Mouse (Mus musculus) embryonic facial prominence, embryonic 13.5 days (tissue): ENCODE measurements around the gene Fgfr2. TPM values are rescaled to one million over a fixed set of nuclear protein-coding genes. Genes with fewer than 3 reads are reported as not detected.
"Not testable (repeated sequence)": the region's sequence is repeated elsewhere in the genome, so short reads cannot be mapped to it uniquely, and the experiment has no call there.

ENCODE experiments used
- ATAC-seq: fragments of 200-750 bp; cut with Nextera tagmentation; 2 replicates; pipeline ENCODE4 v1.8.0; 2017; ENCODE audit warnings: low read depth; ENCODE audit not compliant: insufficient number of reproducible peaks, insufficient read depth, low FRiP score, low TSS enrichment
- H3K27ac ChIP-seq: fragments of 300-500 bp; sonication (generic); 2 replicates; pipeline ENCODE4 v1.5.1; 2015; ENCODE audit warnings: moderate library complexity, mild to moderate bottlenecking, inconsistent platforms
- H3K27me3 ChIP-seq: fragments of 300-500 bp; sonication (generic); 2 replicates; pipeline ENCODE4 v1.6.1; 2015; ENCODE audit warnings: mild to moderate bottlenecking, inconsistent platforms
- H3K36me3 ChIP-seq: fragments of 300-500 bp; sonication (generic); 2 replicates; pipeline ENCODE4 v1.6.1; 2015; ENCODE audit warnings: mild to moderate bottlenecking, inconsistent platforms
- H3K4me1 ChIP-seq: fragments of 300-500 bp; sonication (generic); 2 replicates; pipeline ENCODE4 v1.6.1; 2015; ENCODE audit warnings: inconsistent platforms
- H3K4me2 ChIP-seq: fragments of 300-500 bp; sonication (generic); 2 replicates; pipeline ENCODE4 v1.6.1; 2015; ENCODE audit warnings: moderate library complexity, mild to moderate bottlenecking, inconsistent platforms
- H3K4me3 ChIP-seq: fragments of 300-500 bp; sonication (generic); 2 replicates; pipeline ENCODE4 v1.5.1; 2015; ENCODE audit warnings: mild to moderate bottlenecking, inconsistent platforms
- H3K9ac ChIP-seq: fragments of 300-500 bp; sonication (generic); 2 replicates; pipeline ENCODE4 v1.6.1; 2015; ENCODE audit warnings: mild to moderate bottlenecking, inconsistent platforms
- H3K9me3 ChIP-seq: fragments of 300-500 bp; sonication (generic); 2 replicates; pipeline ENCODE4 v1.6.1; 2016; ENCODE audit warnings: inconsistent platforms
- WGBS: fragments of 180-500 bp; shearing (Covaris S2); methylation state at CpG from one replicate; pipeline ENCODE4 v1.1.7; 2015; ENCODE audit warnings: mixed read lengths; 5-methylcytosine and 5-hydroxymethylcytosine counted together
- polyA plus RNA-seq: library from polyadenylated mRNA; unstranded; fragments of >200 nt; fragmentation: Nextera tagmentation; extraction: Ambion mirVana; gene quantifications from 2 replicates; pipeline ENCODE4 v1.2.1, GENCODE M21; 2015

Fgfr2 gene
- polyA plus RNA-seq, 1 experiment from 2014 or later: 174 TPM

- no peak overlapping the region for H3K27ac ChIP-seq
- no peak for ATAC-seq
- H3K4me2 ChIP-seq: no peak overlapping the region
- H3K4me1 ChIP-seq: no peaks in the 10 kb centered on the region
- H3K4me3 ChIP-seq: no peak overlapping the region
- 81% methylated on average over 4 of the region's 4 CpGs for WGBS
- no peaks in the 10 kb centered on the region for H3K9me3 ChIP-seq
- peaks cover 7% of the 10 kb centered on the region for H3K27me3 ChIP-seq
- H3K36me3 ChIP-seq: no peaks in the 10 kb centered on the region
- H3K9ac ChIP-seq: no peak overlapping the region
These were observed 580.7 kb downstream of the Fgfr2 start for GRCm38 (mm10) chr7:132542427-132542826.

DNA sequence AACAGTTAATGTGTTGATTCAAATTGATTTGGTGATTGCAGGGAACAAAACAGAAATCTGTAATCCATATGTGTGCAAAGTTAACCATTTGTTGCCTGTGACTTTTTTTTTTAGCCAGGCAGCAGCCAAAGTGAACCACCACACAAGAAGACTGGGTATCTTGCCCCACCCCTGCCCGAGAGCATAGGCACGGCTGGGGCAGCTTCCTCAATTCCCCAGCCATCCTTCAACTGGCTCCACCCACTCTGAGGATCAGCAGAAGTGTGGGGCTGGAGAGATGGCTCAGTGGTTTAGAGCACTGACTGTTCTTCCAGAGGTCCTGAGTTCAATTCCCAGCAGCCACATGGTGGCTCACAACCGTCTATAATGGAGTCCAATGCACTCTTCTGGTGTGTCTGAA, 581.6 kb downstream of the Fgfr2 start:
- H3K27me3 ChIP-seq: peaks cover 4% of the 10 kb centered on the region
- no peak overlapping the region for H3K4me2 ChIP-seq
- H3K27ac ChIP-seq: no peak overlapping the region
- no peaks in the 10 kb centered on the region for H3K9me3 ChIP-seq
- no peaks in the 10 kb centered on the region for H3K4me1 ChIP-seq
- H3K9ac ChIP-seq: no peak overlapping the region
- ATAC-seq: no peak
- no peak overlapping the region for H3K4me3 ChIP-seq
- H3K36me3 ChIP-seq: no peaks in the 10 kb centered on the region
- WGBS: 53% methylated on average over 3 of the region's 3 CpGs

DNA sequence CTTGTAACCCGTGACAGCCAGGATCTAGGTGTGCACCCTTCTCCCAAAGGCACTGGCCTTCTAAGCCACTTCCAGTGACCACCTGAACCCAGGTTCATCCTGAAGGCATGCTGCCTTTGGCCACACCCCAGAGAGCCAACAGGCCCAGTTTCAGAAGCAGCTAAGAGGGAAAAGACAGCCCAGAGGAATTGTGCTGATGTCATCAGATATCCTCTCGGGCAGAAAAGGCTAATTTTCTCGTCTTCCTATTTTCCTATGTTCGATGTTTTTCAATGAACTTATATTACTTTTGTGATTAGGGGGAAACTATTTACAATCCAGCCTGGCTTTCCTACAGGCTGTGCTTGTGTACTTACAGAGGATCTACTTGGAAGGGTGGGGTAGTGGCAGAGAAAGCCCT, 582.6 kb downstream of the Fgfr2 start:
- ATAC-seq: no peak

DNA sequence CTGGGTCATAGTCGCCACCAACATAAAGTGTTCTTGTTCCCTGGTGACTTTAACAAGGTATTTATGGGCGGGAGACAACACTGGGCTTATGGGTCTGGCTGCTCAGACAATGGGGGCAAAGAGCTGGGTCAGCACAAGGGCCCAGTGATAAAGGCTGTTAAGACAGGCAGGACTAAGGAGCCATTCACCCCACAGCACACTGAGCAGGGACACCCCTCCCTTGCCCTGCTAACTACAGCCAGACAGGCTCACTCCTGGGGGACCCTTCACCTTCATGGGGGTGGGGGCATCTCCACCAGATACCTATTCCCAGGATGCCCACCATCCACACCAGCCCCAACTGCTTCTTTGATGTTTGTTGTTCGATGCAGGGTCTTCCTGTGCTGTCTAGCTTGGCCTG, 593.9 kb downstream of the Fgfr2 start:
- 49% methylated on average over 3 of the region's 3 CpGs for WGBS
- Histone ChIP-seq H3K9me3 (no peaks in the 10 kb centered on the region), H3K36me3 (no peaks in the 10 kb centered on the region), H3K4me1 (no peaks in the 10 kb centered on the region), H3K4me2 (no peak overlapping the region), H3K27ac (no peak overlapping the region), H3K27me3 (0 out of 2 replicates have a peak, but pooled peaks cover 2% of the 10 kb centered on the region), H3K9ac (no peak overlapping the region), H3K4me3 (no peak overlapping the region)
- ATAC-seq: no peak

More for the DNA sequence above, 582.6 kb downstream of the Fgfr2 start:
- Histone ChIP-seq H3K36me3 (no peaks in the 10 kb centered on the region), H3K9me3 (no peaks in the 10 kb centered on the region), H3K4me2 (no peak overlapping the region), H3K4me1 (no peaks in the 10 kb centered on the region), H3K4me3 (no peak overlapping the region), H3K9ac (no peak overlapping the region), H3K27me3 (no peaks in the 10 kb centered on the region; the same call in 1 of the 2 replicates), H3K27ac (no peak overlapping the region)
- WGBS: 83% methylated on average over 4 of the region's 4 CpGs

GRCm38 (mm10) chr7:132513419-132513982, 609.6 kb downstream of the Fgfr2 start:
- Histone ChIP-seq H3K4me1 (no peaks in the 10 kb centered on the region), H3K4me3 (no peak overlapping the region), H3K9ac (no peak overlapping the region), H3K36me3 (no peaks in the 10 kb centered on the region), H3K4me2 (no peak overlapping the region), H3K27ac (no peak overlapping the region), H3K9me3 (no peaks in the 10 kb centered on the region), H3K27me3 (0 out of 2 replicates have a peak, but pooled peaks cover under 1% of the 10 kb centered on the region)
- WGBS: 51% methylated on average over 7 of the region's 7 CpGs
- no peak for ATAC-seq

- Histone ChIP-seq H3K4me2 (no peak overlapping the region), H3K36me3 (no peaks in the 10 kb centered on the region), H3K9me3 (no peaks in the 10 kb centered on the region), H3K27ac (no peak overlapping the region), H3K27me3 (0 out of 2 replicates have a peak, but pooled peaks cover 4% of the 10 kb centered on the region), H3K9ac (no peak overlapping the region), H3K4me3 (no peak overlapping the region), H3K4me1 (0 out of 2 replicates have a peak, but pooled peaks cover 7% of the 10 kb centered on the region)
- WGBS: 61% methylated on average over 2 of the region's 2 CpGs
- no peak for ATAC-seq
These were observed 614.0 kb downstream of the Fgfr2 start for GRCm38 (mm10) chr7:132509110-132509509.

DNA sequence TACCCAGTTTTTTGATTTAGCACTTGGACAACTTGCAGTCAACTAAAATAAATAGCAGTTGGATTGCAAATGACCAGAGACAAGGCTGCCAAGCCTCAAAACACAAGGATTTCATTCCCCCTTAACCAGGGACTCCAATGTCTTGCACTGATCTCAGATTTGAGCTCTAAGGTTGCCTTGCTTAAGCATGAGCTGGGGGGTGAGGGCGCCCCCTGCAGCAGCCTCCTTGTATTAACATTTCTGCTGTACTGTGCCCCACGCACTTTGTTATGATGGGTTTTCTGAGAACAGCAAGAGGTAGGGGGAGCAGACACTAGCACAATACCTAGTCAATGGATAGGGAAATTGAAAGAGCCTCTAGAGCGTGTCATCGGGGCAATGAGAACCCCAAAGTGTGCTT, 615.8 kb downstream of the Fgfr2 start:
- WGBS: 50% methylated on average over 4 of the region's 4 CpGs
- 0 out of 2 replicates have a peak, but pooled peaks cover 4% of the 10 kb centered on the region for H3K27me3 ChIP-seq
- no peak overlapping the region for H3K4me2 ChIP-seq
- H3K9me3 ChIP-seq: no peaks in the 10 kb centered on the region
- no peak overlapping the region for H3K9ac ChIP-seq
- ATAC-seq: no peak
- H3K4me1 ChIP-seq: peaks cover 10% of the 10 kb centered on the region; the same call in 1 of the 2 replicates
- H3K36me3 ChIP-seq: no peaks in the 10 kb centered on the region
- H3K4me3 ChIP-seq: no peak overlapping the region
- H3K27ac ChIP-seq: no peak overlapping the region

GRCm38 (mm10) chr7:132506226-132506625, 616.9 kb downstream of the Fgfr2 start:
- no peak overlapping the region for H3K9ac ChIP-seq
- no peaks in the 10 kb centered on the region for H3K36me3 ChIP-seq
- H3K4me1 ChIP-seq: peaks cover 10% of the 10 kb centered on the region; the same call in 1 of the 2 replicates
- no peak overlapping the region for H3K4me2 ChIP-seq
- 50% methylated on average over 5 of the region's 5 CpGs for WGBS
- no peak overlapping the region for H3K27ac ChIP-seq
- ATAC-seq: no peak
- H3K27me3 ChIP-seq: peaks cover 4% of the 10 kb centered on the region; the same call in 1 of the 2 replicates
- no peaks in the 10 kb centered on the region for H3K9me3 ChIP-seq
- no peak overlapping the region for H3K4me3 ChIP-seq

DNA sequence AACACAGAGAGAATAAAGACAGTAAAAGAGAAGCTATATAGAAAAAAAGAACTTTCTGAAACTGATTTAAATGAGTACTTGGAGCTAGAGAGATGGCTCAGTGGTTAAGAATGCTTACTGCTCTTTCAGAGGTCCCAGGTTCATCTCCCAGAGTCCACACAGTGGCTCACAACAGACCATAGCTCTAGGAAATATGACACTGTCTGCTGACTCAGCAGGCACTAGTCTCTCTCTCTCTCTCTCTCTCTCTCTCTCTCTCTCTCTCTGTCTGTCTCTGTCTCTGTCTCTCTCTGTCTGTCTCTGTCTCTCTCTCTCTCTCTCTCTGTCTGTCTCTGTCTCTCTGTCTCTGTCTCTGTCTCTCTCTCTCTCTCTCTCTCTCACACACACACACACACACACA, 620.7 kb downstream of the Fgfr2 start:
- ATAC-seq, H3K9me3 ChIP-seq, H3K9ac ChIP-seq, H3K4me3 ChIP-seq, H3K36me3 ChIP-seq, H3K4me1 ChIP-seq, H3K27me3 ChIP-seq, H3K27ac ChIP-seq, H3K4me2 ChIP-seq: not testable (repeated sequence)

GRCm38 (mm10) chr7:132497142-132497541, 626.0 kb downstream of the Fgfr2 start:
- Histone ChIP-seq H3K9ac (no peak overlapping the region), H3K27me3 (peaks cover 2% of the 10 kb centered on the region), H3K4me1 (no peaks in the 10 kb centered on the region), H3K4me3 (no peak overlapping the region), H3K9me3 (no peaks in the 10 kb centered on the region), H3K27ac (no peak overlapping the region), H3K4me2 (no peak overlapping the region), H3K36me3 (no peaks in the 10 kb centered on the region)
- 88% methylated on average over 3 of the region's 3 CpGs for WGBS
- ATAC-seq: no peak

DNA sequence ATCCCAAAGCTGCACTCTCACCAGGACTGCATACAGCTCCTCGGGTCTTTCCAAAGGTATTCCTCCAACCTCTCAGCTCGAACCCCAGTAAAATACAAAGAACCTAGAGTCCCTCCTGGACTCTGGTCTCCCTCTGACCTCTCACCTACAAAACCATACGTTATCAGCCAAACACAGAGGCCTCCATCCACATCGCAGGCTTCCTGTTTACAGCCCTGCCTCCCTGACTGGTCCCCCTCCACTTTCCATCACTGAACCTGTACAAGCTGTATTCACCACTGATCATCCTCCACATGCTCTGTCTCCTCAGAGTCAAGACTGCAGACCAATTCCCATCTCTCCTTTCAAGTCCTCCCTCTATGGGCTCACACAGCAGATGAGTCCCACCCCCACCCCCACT, 628.9 kb downstream of the Fgfr2 start:
- no peak overlapping the region for H3K9ac ChIP-seq
- 63% methylated on average over 4 of the region's 4 CpGs for WGBS
- H3K27me3 ChIP-seq: peaks cover 2% of the 10 kb centered on the region; the same call in 1 of the 2 replicates
- H3K4me2 ChIP-seq: no peak overlapping the region
- no peak overlapping the region for H3K27ac ChIP-seq
- no peak for ATAC-seq
- H3K9me3 ChIP-seq: no peaks in the 10 kb centered on the region
- H3K36me3 ChIP-seq: no peaks in the 10 kb centered on the region
- H3K4me1 ChIP-seq: no peaks in the 10 kb centered on the region
- H3K4me3 ChIP-seq: no peak overlapping the region

GRCm38 (mm10) chr7:132493632-132494031, 629.5 kb downstream of the Fgfr2 start:
- Histone ChIP-seq H3K27me3 (peaks cover 2% of the 10 kb centered on the region; the same call in 1 of the 2 replicates), H3K4me3 (no peak overlapping the region), H3K4me2 (no peak overlapping the region), H3K27ac (no peak overlapping the region), H3K9me3 (no peaks in the 10 kb centered on the region), H3K9ac (no peak overlapping the region), H3K4me1 (no peaks in the 10 kb centered on the region), H3K36me3 (no peaks in the 10 kb centered on the region)
- 83% methylated on average over 3 of the region's 3 CpGs for WGBS
- ATAC-seq: no peak
